Mouse (Mus musculus): ENCODE measurements at regions not wholly inside any gene's neighbourhood (a gene's known extent, or its start where the extent isn't known, plus 50 kb on each side); places are given as distances from the start of the nearest gene placed in this dataset.

DNA sequence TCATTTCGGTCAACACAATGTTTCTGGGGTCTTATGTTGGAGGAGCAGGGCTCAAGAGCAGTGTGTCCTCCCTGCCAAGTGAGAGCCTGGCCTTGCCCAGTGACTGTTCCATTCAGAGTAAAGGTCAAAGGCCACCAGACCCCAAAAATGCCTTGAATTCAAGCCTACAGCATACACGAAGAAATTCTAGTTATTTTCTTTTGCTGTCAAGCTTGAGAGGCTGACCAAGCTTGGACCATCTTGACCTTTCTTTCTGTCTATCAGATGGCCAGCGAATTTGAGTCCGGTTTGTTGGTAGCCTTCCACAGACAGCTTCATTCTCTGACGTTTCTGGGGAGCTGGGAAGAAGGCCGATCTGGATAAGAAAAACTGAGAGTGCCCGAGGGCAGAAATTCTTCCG, 68.1 kb upstream of the Map4k3 start:
- in situ Hi-C loops (cut with MboI, MseI) = loop anchor here (25.0 kb wide), 1 partner anchor 859 kb away; no protein-coding TSS in a partner anchor

DNA sequence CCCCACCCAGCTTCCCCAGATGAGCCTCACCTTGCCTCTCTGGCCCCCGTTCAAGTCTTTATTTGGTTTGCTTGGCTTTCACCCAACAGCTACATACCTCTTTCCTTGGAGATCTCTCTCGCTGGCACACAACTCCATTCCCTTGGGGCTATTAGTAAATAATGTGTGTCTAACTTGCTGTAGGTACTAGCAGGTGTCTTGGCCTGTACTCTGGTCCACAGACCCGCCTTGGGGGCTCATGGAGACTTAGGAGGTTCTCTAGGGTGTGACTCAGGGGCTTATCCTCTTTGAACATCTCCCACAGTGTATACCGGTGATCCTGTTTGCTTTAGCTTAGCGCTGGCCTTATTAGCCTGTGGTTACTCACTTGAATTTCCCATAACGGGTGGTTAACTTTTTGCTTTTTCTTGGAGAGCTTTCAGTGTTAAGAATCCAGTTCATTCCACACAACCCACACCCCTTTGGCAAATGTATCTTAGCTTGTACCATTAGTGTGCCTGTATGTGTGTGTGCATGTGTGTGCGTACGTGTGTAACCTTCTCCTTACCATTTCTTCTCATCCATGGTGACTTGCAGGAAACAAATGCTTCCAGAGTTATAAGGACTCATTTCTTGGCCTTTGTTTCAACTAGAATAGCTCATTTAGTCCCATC, 67.3 kb upstream of the Map4k3 start:
- in situ Hi-C loops (cut with MboI, MseI) = loop anchor here (25.0 kb wide), 1 partner anchor 858 kb away; no protein-coding TSS in a partner anchor

- in situ Hi-C loops (cut with MboI, MseI) = loop anchor here (25.0 kb wide), 1 partner anchor 855 kb away; no protein-coding TSS in a partner anchor
Measured at GRCm38 (mm10) chr17:80792605-80793004, 64.3 kb upstream of the Map4k3 start.

DNA sequence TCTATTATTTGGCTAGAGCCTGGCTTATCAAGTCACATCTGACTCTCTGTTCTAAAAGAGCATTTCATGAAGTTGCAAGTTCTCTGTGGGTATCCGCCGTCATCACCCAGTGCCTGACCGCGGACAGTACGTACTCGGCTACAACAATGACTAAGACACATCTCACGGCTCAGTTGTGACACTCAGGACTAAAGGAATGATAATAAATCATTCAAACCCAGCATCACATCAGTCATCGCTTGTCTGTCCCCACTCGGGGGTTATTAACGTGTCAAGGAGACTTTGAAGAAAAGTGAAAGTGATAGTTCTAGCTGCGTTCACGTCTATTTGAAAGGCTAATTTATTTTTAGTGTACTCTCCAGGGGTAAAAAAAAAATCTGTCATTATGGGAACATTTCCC, 61.4 kb upstream of the Map4k3 start:
- in situ Hi-C loops (cut with MboI, MseI) = loop anchor here (25.0 kb wide), 1 partner anchor 852 kb away; no protein-coding TSS in a partner anchor

DNA sequence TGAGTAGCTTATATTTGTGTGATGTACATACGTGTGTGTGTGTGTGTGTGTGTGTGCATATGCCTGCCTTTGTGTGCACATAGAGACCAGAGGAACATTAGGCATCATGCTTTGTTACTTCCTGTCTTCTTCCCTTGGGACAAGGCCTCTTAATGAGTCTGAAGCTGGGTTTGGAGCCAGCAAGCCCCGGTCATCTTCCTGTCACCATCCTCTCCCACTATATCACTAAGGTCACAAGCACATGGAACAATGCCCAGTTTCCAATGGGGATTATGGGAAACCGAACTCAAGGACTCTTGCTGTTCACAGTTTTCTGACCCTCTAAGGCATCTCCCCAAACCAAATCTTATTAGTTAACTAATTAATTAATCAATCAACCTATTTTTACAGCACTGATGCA, 60.7 kb upstream of the Map4k3 start:
- in situ Hi-C loops (cut with MboI, MseI) = loop anchor here (25.0 kb wide), 1 partner anchor 852 kb away; no protein-coding TSS in a partner anchor

DNA sequence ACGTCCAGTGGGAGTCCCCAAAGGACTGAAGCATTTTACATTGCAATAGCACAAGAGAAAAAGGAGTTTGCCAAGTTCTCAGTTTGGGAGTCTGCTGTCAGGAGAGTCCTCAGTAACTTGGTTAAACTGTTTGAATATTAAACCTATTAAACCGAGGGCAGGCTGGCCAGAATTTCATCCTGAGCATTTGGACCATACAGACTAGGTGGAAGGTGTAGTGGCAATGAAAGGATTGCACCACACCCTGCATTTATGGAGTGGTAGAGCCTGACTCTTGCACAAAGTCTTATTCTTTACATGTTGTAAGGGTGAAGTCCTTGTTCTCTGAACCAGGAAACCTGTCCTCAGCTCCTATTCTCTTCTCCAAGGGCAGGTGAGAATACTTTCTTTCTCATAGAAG, 58.6 kb upstream of the Map4k3 start:
- in situ Hi-C loops (cut with MboI, MseI) = loop anchor here (25.0 kb wide), 1 partner anchor 850 kb away; no protein-coding TSS in a partner anchor

GRCm38 (mm10) chr17:80786061-80786851, 58.0 kb upstream of the Map4k3 start:
- in situ Hi-C loops (cut with MboI, MseI) = loop anchor here (25.0 kb wide), 1 partner anchor 849 kb away; no protein-coding TSS in a partner anchor

DNA sequence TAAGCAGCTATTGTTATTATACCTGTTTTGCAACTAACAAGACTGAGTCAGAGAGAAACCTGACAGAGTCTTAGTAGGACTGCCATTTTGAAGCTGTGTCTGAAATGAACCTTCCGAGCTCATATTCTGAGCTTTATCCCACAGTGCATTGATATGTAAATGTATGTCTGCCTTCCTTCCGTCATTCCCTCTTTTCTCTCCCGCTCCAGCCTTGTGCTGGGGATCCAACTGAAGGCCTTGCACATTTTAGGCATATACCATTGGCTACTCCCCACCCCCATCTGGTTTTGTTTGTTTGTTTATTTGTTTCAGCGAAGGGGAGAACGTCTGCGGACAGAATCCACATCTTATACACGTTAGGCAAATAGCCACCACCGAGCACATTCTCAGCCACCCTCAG, 57.2 kb upstream of the Map4k3 start:
- in situ Hi-C loops (cut with MboI, MseI) = loop anchor here (25.0 kb wide), 1 partner anchor 848 kb away; no protein-coding TSS in a partner anchor

GRCm38 (mm10) chr17:80785049-80785448, 56.8 kb upstream of the Map4k3 start:
- in situ Hi-C loops (cut with MboI, MseI) = loop anchor here (25.0 kb wide), 1 partner anchor 848 kb away; no protein-coding TSS in a partner anchor

DNA sequence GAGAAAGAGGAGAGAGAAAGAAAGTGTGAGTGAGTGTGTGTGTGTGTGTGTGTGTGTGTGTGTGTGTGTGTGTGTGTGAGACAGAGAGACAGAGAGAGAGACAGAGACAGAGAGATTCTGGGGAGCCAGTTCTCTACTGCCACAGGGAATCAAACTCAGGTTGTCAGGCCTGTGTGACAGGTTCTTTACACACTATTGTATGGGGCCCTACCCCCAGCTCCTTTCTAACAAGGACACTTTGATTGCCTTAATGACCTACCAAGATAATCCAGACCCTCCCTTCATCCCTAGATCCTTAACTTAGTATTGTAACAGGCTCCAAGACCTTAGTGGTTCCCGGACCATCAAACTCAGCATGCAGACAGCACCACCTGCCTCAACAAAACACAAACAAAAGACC, 53.9 kb upstream of the Map4k3 start:
- in situ Hi-C loops (cut with MboI, MseI) = loop anchor here (25.0 kb wide), 1 partner anchor 845 kb away; no protein-coding TSS in a partner anchor

DNA sequence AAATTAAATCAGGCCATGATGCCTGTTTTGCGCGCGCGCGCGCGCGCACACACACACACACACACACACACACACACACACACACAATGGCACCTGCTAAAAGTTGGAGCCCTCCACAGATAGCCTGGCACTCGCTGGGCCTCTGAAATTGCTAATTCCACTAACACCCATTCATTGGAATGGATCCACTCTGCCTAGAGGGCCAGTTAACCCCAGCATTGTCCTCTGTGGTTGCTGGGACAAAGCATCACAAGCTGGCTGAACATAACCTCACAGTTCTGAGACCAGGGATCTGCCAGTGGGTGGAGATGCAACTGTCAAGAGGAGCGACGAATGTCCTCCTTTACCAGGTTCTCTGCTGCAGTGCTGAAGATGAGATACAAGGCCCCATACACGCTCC, 53.3 kb upstream of the Map4k3 start:
- in situ Hi-C loops (cut with MboI, MseI) = loop anchor here (25.0 kb wide), 1 partner anchor 844 kb away; no protein-coding TSS in a partner anchor

- in situ Hi-C loops (cut with MboI, MseI) = loop anchor here (25.0 kb wide), 1 partner anchor 843 kb away; no protein-coding TSS in a partner anchor
Measured at GRCm38 (mm10) chr17:80780303-80780702, 52.0 kb upstream of the Map4k3 start.

- in situ Hi-C loops (cut with MboI, MseI) = loop anchor here (25.0 kb wide), 1 partner anchor 842 kb away; no protein-coding TSS in a partner anchor
Measured at GRCm38 (mm10) chr17:80779782-80780181, 51.5 kb upstream of the Map4k3 start.

Data from T-helper 1 cell (primary cell).